Mouse (Mus musculus): Measurements from ENCODE around the gene Ucp2.

Ucp2 gene

GRCm38 (mm10) chr7:100493117-100493483 is at the start of gene Ucp2:
Gene Ucp2, plus strand, starts transcription at chr7:100493337.
- in situ Hi-C loops (cut with MboI; ENCODE audit: low sequenced_read_pairs): no loop called here

GRCm38 (mm10) chr7:100443728-100444127 is 49.4 kb upstream of the Ucp2 start:
- in situ Hi-C loops (cut with MboI; ENCODE audit: low sequenced_read_pairs): no loop called here

- in situ Hi-C loops (cut with MboI; ENCODE audit: low sequenced_read_pairs): no loop called here
Observed at GRCm38 (mm10) chr7:100446271-100446670, 46.9 kb upstream of the Ucp2 start.

GRCm38 (mm10) chr7:100448530-100448929 is 44.6 kb upstream of the Ucp2 start:
- in situ Hi-C loops (cut with MboI; ENCODE audit: low sequenced_read_pairs): no loop called here

- in situ Hi-C loops (cut with MboI; ENCODE audit: low sequenced_read_pairs): no loop called here
Observed at GRCm38 (mm10) chr7:100448985-100449384, 44.2 kb upstream of the Ucp2 start.

- in situ Hi-C loops (cut with MboI; ENCODE audit: low sequenced_read_pairs): no loop called here
Observed at GRCm38 (mm10) chr7:100458153-100458552, 35.0 kb upstream of the Ucp2 start.

- in situ Hi-C loops (cut with MboI; ENCODE audit: low sequenced_read_pairs): no loop called here
Observed at GRCm38 (mm10) chr7:100459862-100460261, 33.3 kb upstream of the Ucp2 start.

- in situ Hi-C loops (cut with MboI; ENCODE audit: low sequenced_read_pairs): no loop called here
Observed at GRCm38 (mm10) chr7:100461621-100462151, 31.5 kb upstream of the Ucp2 start.

GRCm38 (mm10) chr7:100463194-100463593 is 29.9 kb upstream of the Ucp2 start:
- in situ Hi-C loops (cut with MboI; ENCODE audit: low sequenced_read_pairs): no loop called here

- in situ Hi-C loops (cut with MboI; ENCODE audit: low sequenced_read_pairs): no loop called here
Observed at GRCm38 (mm10) chr7:100463757-100464156, 29.4 kb upstream of the Ucp2 start.

- in situ Hi-C loops (cut with MboI; ENCODE audit: low sequenced_read_pairs): no loop called here
Observed at GRCm38 (mm10) chr7:100464248-100464647, 28.9 kb upstream of the Ucp2 start.

- in situ Hi-C loops (cut with MboI; ENCODE audit: low sequenced_read_pairs): no loop called here
Observed at GRCm38 (mm10) chr7:100465248-100465647, 27.9 kb upstream of the Ucp2 start.

- in situ Hi-C loops (cut with MboI; ENCODE audit: low sequenced_read_pairs): no loop called here
Observed at GRCm38 (mm10) chr7:100465656-100466309, 27.4 kb upstream of the Ucp2 start.

GRCm38 (mm10) chr7:100466781-100467510 is 26.2 kb upstream of the Ucp2 start:
- in situ Hi-C loops (cut with MboI; ENCODE audit: low sequenced_read_pairs): no loop called here

- in situ Hi-C loops (cut with MboI; ENCODE audit: low sequenced_read_pairs): no loop called here
Observed at GRCm38 (mm10) chr7:100468761-100469160, 24.4 kb upstream of the Ucp2 start.

GRCm38 (mm10) chr7:100469502-100469901 is 23.6 kb upstream of the Ucp2 start:
- in situ Hi-C loops (cut with MboI; ENCODE audit: low sequenced_read_pairs): no loop called here

- in situ Hi-C loops (cut with MboI; ENCODE audit: low sequenced_read_pairs): no loop called here
Observed at GRCm38 (mm10) chr7:100470796-100471406, 22.2 kb upstream of the Ucp2 start.

GRCm38 (mm10) chr7:100471407-100471797 is 21.7 kb upstream of the Ucp2 start:
- in situ Hi-C loops (cut with MboI; ENCODE audit: low sequenced_read_pairs): no loop called here

GRCm38 (mm10) chr7:100472777-100473176 is 20.4 kb upstream of the Ucp2 start, which contains the start of gene Ucp3:
Gene Ucp3, plus strand, starts transcription at chr7:100472990.
- in situ Hi-C loops (cut with MboI; ENCODE audit: low sequenced_read_pairs): no loop called here

GRCm38 (mm10) chr7:100473846-100474454 is 19.2 kb upstream of the Ucp2 start:
- in situ Hi-C loops (cut with MboI; ENCODE audit: low sequenced_read_pairs): no loop called here

- in situ Hi-C loops (cut with MboI; ENCODE audit: low sequenced_read_pairs): no loop called here
Observed at GRCm38 (mm10) chr7:100474680-100475079, 18.5 kb upstream of the Ucp2 start.
